Mouse (Mus musculus) E14TG2a.4 (cell line): ENCODE measurements around the gene Pygm.

ENCODE experiments used
- CTCF ChIP-seq: conservative IDR thresholded peaks from 2 replicates; pipeline ENCODE4 v1.5.1; 2014; ENCODE audit warnings: low read length
- POU5F1 ChIP-seq: IDR thresholded peaks from 2 replicates; pipeline ENCODE4 v1.6.1; 2014; ENCODE audit warnings: low read length, borderline replicate concordance

GRCm38 (mm10) chr19:6399285-6400095, 15.3 kb downstream of the Pygm start, which contains the start of gene Rasgrp2:
- TF ChIP-seq CTCF (no peak), POU5F1 (no peak)
